Mouse (Mus musculus) left cerebral cortex, adult 11 months (tissue): ENCODE results near the gene Rxfp3.

ENCODE experiments used
- DNase-seq: peaks from one replicate; pipeline ENCODE4 v3.0.0; 2022; ENCODE audit warnings: low spot score

Rxfp3 gene

DNA sequence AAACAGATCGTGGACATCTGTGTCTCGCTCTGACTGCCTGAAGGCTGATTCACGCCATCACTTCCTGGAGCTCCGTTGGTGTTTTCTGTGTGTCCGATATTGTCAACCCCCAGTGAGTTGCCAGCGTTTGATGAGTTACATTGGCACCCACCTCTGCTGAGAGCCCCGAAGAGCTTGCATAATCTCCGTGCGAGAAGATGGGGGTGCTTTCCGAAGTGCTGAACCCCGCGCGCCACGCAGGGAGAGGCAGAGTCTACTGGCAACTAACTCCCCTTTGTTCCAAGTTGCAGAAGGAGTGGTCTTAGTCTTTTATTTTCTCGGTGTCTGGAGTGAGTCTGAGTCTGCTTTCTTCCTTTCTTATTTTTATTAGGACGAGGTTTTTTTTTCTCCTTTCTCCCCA lies at the start of gene Rxfp3:
TSS of gene Rxfp3 (minus strand) at position 281 of the 400 bp plus-strand sequence.
- no peak for DNase-seq

- no peak for DNase-seq
Observed at GRCm38 (mm10) chr15:11084993-11085365, 47.2 kb upstream of the Rxfp3 start.

- no peak for DNase-seq
Observed at GRCm38 (mm10) chr15:11084241-11084992, 46.6 kb upstream of the Rxfp3 start.

- DNase-seq, result no peak
Observed at GRCm38 (mm10) chr15:11083678-11084077, 45.9 kb upstream of the Rxfp3 start.

- no peak for DNase-seq
Observed at GRCm38 (mm10) chr15:11082961-11083569, 45.3 kb upstream of the Rxfp3 start.

- no peak for DNase-seq
Observed at GRCm38 (mm10) chr15:11075726-11076361, 38.1 kb upstream of the Rxfp3 start.

DNA sequence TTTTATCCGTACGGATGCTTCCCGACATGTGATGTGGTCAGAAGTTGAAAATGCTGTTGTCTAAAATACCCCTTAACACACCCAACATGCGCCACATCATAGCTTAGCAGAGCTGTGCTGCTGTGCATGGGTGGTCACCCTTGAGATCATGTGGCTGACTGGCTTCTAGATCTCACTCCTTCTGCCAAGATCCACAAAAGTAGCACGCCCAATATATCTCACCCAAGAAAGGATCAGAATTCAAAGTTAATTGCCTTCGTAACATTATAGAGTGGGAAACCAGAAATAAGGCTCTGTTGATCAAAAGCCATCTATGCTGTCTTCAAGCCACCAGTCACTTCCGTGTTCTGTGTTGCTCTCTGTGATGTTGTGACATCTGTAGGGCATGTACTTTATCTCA lies 30.1 kb upstream of the Rxfp3 start:
- DNase-seq, result no peak

DNA sequence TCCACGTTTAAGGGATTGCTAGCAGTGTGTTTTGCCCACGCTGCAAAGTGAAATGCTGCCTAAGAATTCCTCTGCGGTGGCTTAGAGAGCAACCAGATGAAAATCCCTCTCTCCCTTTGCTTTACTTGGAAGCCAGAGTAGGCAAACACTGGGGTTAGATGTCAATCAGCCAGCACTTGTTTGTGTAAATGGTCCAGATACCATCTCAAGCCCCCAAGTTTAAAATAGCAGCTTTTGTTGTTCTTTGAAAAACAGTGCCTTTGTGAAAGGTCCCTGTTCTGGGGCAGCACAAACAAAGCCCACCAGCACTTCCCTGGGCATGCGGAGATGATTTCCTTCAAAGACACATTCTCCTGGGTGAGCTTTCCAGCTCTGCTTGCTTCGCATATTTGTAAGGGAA lies 28.5 kb upstream of the Rxfp3 start:
- no peak for DNase-seq

- no peak for DNase-seq
Observed at GRCm38 (mm10) chr15:11065528-11066171, 27.9 kb upstream of the Rxfp3 start.

DNA sequence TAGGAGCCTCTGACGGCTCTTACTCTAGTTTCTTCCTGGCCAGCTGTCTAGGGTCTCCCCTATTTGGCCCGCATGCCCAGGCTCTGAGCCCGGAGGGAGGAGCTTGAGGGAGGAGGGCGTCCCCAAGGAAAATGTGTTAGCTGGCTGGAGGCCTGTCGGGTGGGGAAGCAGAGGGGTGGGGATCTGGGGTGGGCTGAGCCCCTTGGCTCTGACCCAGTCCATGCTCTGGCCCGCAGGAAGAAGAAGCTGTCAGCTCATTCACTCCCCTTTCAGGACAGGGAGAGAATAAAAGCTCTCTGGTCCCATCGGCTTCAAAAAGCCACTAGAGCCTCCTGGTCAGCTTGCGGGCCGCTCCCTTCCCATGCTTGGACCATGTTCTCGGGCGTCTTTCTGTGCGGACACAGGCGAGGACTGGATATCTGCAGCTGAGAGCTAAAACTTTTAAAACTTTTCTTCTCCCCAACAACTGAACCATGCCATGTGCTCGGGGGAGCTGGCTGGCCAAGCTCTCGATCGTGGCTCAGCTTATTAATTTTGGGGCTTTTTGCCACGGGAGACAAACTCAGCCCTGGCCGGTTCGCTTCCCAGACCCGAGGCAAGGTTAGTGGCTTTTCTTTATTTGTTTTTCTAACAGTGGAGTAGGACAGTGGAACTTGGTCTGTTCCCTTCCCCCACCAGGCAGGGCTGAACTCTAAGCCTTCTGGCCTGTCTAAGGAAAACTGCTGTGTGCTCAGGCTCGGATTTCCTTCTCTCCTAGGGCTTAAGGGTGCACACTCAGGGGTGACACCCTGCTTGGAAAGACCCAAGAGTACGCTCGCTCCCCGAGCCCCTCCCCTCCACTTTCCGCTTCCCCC lies 27.0 kb upstream of the Rxfp3 start, which contains the start of gene Adamts12:
TSS of gene Adamts12 (plus strand) at position 233 of the 854 bp plus-strand sequence.
- no peak for DNase-seq

GRCm38 (mm10) chr15:11064160-11064557 lies 26.4 kb upstream of the Rxfp3 start:
- no peak for DNase-seq

DNA sequence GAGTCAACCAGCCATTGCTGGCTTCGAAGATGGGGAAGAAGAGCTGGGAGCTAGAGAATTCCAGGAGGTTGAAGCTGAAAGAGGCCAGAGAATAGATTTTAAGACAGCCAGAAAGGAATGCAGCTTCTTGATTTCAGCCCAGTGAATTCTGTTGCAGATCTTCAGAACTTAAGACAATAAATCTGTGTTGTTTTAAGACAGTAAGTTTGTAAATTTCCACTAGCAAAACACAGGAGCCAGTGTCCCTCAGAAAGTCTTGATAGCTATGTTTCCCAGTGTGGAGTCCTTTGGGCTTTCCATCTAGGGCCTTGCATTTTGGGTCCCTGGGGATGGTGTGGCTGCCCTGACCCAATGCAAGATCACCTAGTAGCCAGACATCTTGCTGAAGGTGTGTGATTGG lies 25.1 kb upstream of the Rxfp3 start:
- DNase-seq, result no peak

- DNase-seq, result no peak
Observed at GRCm38 (mm10) chr15:11054440-11055080, 16.8 kb upstream of the Rxfp3 start.

- no peak for DNase-seq
Observed at GRCm38 (mm10) chr15:11053678-11054439, 16.1 kb upstream of the Rxfp3 start.

DNA sequence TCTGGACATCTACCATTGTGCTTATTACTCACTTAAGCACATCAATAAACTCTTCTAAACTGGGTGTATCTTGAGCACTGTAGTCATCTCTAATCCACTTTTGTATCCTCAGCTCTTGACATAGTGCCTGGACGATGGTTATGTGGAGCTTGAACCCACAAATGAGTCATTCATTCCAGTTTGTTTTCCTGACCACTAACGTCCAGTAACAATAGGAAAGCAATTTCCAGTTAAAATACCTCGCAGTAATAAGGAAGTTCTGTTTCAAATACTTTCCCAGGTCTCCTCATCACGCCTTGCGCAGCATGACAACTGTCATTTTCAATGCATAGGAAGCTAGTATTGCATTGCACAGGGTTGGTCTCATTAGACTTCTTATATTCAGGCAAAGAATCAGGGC lies 5.0 kb upstream of the Rxfp3 start:
- DNase-seq, result no peak

DNA sequence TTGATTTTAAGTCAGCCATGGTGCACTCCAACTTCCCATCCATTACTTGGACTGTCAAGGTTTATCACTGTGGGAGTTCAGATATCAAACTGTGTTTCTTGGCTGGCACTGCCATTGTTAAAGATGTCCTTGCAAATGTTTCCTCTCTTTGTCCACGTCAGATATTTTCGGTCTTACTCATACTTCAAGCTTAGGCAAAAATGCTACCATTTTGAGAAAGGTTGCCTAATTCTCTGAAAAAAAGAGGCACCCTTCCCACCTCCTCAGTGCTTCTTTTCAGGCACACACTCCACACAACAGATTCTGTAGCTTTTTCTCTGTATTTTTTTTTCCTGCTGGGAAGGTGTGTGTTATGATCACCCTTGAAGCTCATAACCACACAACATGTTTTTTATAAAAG lies 3.4 kb upstream of the Rxfp3 start:
- DNase-seq, result no peak

DNA sequence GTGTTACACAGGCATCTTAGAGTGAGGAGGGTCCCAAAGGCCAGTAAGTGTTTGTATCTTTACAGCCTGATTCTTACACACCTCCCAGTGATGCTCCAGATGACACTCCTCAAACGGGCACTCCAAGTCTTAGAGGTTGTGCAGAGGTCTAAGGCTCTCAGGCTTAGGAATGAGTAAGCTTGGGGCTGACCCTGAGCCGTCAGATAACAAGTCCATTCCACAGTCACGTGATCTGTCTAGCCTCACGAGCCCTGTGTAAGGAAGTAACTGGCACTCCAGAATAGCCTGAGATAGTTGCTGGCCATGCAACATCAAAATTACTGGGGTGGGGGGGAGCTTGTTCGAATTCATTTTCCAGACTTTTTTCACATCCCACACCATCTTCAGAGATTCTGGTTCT lies 2.3 kb upstream of the Rxfp3 start:
- DNase-seq, result no peak

GRCm38 (mm10) chr15:11038476-11038875 lies 685 bp upstream of the Rxfp3 start:
- no peak for DNase-seq

- no peak for DNase-seq
Observed at GRCm38 (mm10) chr15:11037376-11037695, 455 bp downstream of the Rxfp3 start.

- no peak for DNase-seq
Observed at GRCm38 (mm10) chr15:11036535-11037375, 1.0 kb downstream of the Rxfp3 start.
